Mouse (Mus musculus): ENCODE measurements around the gene Olfr434. TPM values are rescaled to one million over a fixed set of nuclear protein-coding genes. Genes with fewer than 3 reads are reported as not detected.
"Not testable (repeated sequence)": the region's sequence is repeated elsewhere in the genome, so short reads cannot be mapped to it uniquely, and the experiment has no call there.

Olfr434 gene
- not detected for total RNA-seq (2021)
- long read RNA-seq, experiment 1 = 0 reads
- long read RNA-seq, experiment 2 = 0 reads

GRCm38 (mm10) chr6:43212873-43213272, at the start of gene Olfr434:
Olfr434 (plus strand) TSS chr6:43213021.
- DNase-seq; intact Hi-C loops (cut with DNase I): not testable (repeated sequence)

GRCm38 (mm10) chr6:43167246-43167645, 45.6 kb upstream of the Olfr434 start:
- no peak for DNase-seq
- intact Hi-C loops (cut with DNase I) = no loop called here

- intact Hi-C loops (cut with DNase I) = no loop called here
- DNase-seq = no peak
Measured at GRCm38 (mm10) chr6:43171840-43172239, 41.0 kb upstream of the Olfr434 start, which contains the start of gene Olfr13. Olfr13 (plus strand) TSS chr6:43172140.

GRCm38 (mm10) chr6:43178129-43178528, 34.7 kb upstream of the Olfr434 start:
- DNase-seq = no peak
- intact Hi-C loops (cut with DNase I) = no loop called here

GRCm38 (mm10) chr6:43178584-43179501, 34.0 kb upstream of the Olfr434 start:
- intact Hi-C loops (cut with DNase I) = no loop called here

GRCm38 (mm10) chr6:43190986-43191385, 21.8 kb upstream of the Olfr434 start:
- intact Hi-C loops (cut with DNase I) = no loop called here

More at GRCm38 (mm10) chr6:43178584-43179501, 34.0 kb upstream of the Olfr434 start:
- no peak for DNase-seq

GRCm38 (mm10) chr6:43196781-43197180, 16.0 kb upstream of the Olfr434 start, which contains the start of gene Olfr435:
Olfr435 (plus strand) TSS chr6:43197146.
- intact Hi-C loops (cut with DNase I) = no loop called here
- DNase-seq = no peak

More at GRCm38 (mm10) chr6:43190986-43191385, 21.8 kb upstream of the Olfr434 start:
- DNase-seq = no peak

- intact Hi-C loops (cut with DNase I) = no loop called here
Measured at GRCm38 (mm10) chr6:43198094-43198493, 14.7 kb upstream of the Olfr434 start.

GRCm38 (mm10) chr6:43202786-43203185, 10.0 kb upstream of the Olfr434 start:
- intact Hi-C loops (cut with DNase I) = no loop called here

More at GRCm38 (mm10) chr6:43198094-43198493, 14.7 kb upstream of the Olfr434 start:
- DNase-seq = no peak

GRCm38 (mm10) chr6:43205355-43205754, 7.5 kb upstream of the Olfr434 start:
- DNase-seq = no peak
- intact Hi-C loops (cut with DNase I) = no loop called here

More at GRCm38 (mm10) chr6:43202786-43203185, 10.0 kb upstream of the Olfr434 start:
- no peak for DNase-seq

GRCm38 (mm10) chr6:43231255-43231654, 18.4 kb downstream of the Olfr434 start, which contains the start of gene Olfr47:
Olfr47 (plus strand) TSS chr6:43231529.
- intact Hi-C loops (cut with DNase I); DNase-seq: not testable (repeated sequence)

- intact Hi-C loops (cut with DNase I) = no loop called here
- no peak for DNase-seq
Measured at GRCm38 (mm10) chr6:43242061-43242460, 29.2 kb downstream of the Olfr434 start.

GRCm38 (mm10) chr6:43247396-43247795, 34.6 kb downstream of the Olfr434 start:
- no peak for DNase-seq
- intact Hi-C loops (cut with DNase I) = no loop called here

GRCm38 (mm10) chr6:43252994-43253393, 40.2 kb downstream of the Olfr434 start:
- DNase-seq = no peak
- intact Hi-C loops (cut with DNase I) = loop anchor here (5.0 kb wide), 1 partner anchor 44 kb away; no protein-coding TSS in a partner anchor

GRCm38 (mm10) chr6:43254193-43254926, 41.5 kb downstream of the Olfr434 start:
- intact Hi-C loops (cut with DNase I) = loop anchor here (5.0 kb wide), 1 partner anchor 43 kb away; no protein-coding TSS in a partner anchor
- no peak for DNase-seq

GRCm38 (mm10) chr6:43260756-43261155, 47.9 kb downstream of the Olfr434 start:
- intact Hi-C loops (cut with DNase I) = no loop called here
- no peak for DNase-seq

GRCm38 (mm10) chr6:43265363-43266041, 52.7 kb downstream of the Olfr434 start, which contains the start of gene Arhgef5:
Arhgef5 (plus strand) TSS chr6:43265582.
- intact Hi-C loops (cut with DNase I) = no loop called here
- DNase-seq = peak; percentile 9 to 33

GRCm38 (mm10) chr6:43266356-43266755, 53.5 kb downstream of the Olfr434 start:
- intact Hi-C loops (cut with DNase I) = no loop called here
- no peak for DNase-seq

All from gastrocnemius, postnatal 36 days (tissue).